Mouse (Mus musculus): ENCODE results near the gene Slc10a1. TPM values are rescaled to one million over a fixed set of nuclear protein-coding genes. Genes with fewer than 3 reads are reported as not detected.

Slc10a1 gene
- total RNA-seq, 4 experiments from 2014 or later = 0.16 TPM; not detected in 3

DNA sequence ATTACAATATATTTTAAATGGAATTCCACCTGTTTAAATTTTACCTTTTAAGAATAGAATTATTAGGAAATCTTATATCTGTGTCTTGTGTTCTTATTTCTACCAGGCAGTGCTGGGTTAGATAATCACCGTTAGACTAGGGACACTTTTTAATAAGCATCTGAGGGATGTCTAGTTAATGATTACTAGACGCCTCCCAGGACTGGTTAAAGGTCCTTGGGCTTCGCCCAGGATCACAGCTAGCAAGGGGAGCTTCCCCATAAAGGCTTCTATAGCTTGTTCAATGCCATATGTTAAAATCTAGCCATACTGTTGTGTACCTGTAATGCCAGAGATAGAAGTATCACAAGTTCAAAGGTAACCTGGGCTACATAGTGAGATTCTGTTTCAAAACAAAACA, 39.6 kb downstream of the Slc10a1 start:
- no peak for DNase-seq (ENCODE audit: low spot score in 2 of 2)

DNA sequence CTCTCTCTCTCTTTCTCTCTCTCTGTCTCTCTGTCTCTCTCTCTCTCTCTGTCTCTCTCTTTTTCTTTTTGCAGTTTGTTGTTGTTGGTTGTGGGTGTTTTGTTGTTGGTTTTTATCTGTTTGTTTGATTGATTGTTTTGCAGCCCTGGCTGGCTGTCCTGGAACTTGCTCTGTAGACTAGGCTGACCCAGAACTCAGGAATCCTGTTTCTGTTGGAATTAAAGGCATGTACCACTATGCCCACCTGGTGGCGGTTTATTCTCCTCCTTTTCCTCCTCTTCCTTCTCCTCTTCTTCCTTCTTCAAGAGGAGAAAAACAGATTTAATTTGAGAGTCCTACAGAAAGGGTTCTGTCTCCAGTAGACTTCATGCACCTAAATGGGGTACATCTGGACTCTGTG, 41.0 kb downstream of the Slc10a1 start:
- DNase-seq (ENCODE audit: low spot score in 2 of 2) = no peak

DNA sequence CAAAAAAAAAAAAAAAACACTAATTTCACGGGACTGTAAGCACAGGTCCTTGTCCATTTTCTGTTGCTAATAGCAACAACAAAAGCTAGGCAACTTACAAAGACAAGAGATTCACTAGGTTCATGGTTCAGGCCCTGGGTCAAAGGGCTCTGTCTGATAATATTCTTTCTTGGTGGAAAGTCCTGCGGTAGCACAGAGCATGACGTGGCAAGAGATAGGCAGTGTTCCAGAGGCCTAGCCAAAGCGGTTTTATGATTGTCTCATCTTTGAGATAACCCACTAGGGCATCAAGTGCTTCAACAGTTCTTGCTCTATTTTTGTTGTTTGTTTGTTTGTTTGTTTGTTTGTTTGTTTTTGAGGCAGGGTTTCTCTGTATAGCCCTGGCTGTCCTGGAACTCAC, 42.0 kb downstream of the Slc10a1 start:
- no peak for DNase-seq (ENCODE audit: low spot score in 2 of 2)

DNA sequence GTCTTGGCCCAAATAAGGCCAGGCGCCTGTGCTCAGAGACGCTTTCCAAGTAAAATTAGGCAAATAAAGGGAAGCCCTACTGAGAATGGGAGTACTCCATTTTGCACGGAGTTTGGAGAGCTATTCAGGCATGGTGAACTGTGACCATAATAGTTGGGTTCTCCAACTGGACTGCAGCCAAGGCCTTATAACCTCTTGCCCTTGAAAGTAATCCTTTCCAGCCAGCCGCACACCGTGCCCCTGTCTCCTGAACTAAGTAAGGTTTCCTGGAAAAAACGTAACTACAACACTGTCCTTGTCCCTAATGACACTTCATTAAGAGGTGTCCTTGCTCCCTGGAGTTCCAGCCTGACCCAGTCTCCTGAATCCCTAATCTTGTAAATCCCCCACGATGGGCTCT, 42.6 kb downstream of the Slc10a1 start:
- no peak for DNase-seq (ENCODE audit: low spot score in 2 of 2)

DNA sequence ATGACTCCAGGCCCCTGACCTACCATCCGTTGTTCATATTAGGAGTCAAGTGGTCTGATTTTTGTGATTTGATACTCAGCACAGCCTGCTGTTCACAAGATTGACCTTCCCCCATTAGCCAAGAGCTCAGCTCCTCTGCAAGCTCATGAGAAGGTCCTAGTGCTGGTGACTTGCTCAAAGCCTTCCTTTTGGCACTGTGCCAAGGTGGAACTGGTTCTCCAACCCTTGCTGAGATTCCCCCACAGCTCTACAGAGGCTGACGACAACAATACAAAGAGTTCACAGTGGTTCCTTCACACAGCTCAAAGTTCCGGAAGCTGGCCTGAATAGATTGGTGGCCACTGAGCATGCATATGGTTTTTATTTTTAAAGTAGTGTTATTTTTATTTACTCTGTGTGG, 44.3 kb downstream of the Slc10a1 start:
- no peak for DNase-seq (ENCODE audit: low spot score in 2 of 2)

DNA sequence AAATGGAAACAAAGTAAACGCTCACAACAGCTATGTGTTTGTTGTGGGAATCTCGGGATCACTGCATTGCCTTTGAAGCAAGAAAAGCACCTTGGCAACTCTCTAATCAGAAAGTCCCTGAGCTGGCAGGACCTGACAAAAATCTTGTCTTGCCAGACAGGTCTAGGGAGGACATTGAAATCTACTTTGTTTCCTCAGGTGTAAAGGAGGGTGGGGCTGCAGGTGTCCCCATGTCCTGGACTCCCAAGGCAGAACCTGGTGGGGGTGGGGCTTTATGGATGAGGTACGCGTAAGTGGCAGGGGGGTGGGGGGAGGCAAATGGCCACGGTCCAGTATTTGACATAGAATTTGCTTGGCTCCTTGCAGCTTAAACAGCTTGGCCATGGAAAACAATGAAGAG, 44.9 kb downstream of the Slc10a1 start:
- no peak for DNase-seq (ENCODE audit: low spot score in 2 of 2)

DNA sequence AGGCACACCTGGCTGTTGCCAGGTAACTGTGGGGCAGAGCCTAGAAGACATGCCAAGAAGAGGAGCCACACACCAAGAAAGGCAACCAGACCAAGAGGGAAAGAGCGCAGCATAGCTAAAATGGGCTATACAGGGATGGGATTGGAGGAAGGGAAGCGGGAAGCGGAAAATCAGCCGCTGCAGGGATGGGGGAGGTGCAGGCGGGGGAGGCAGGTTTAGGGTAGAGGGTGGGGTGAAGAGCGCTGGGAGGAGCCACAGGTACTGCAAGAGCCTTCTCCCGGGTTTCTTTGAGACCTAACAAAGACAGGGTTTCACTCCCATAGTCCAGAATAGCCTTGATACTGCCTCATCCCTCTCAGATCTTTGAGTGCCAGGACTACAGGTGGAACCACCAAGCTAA, 45.6 kb downstream of the Slc10a1 start:
- no peak for DNase-seq (ENCODE audit: low spot score in 2 of 2)

DNA sequence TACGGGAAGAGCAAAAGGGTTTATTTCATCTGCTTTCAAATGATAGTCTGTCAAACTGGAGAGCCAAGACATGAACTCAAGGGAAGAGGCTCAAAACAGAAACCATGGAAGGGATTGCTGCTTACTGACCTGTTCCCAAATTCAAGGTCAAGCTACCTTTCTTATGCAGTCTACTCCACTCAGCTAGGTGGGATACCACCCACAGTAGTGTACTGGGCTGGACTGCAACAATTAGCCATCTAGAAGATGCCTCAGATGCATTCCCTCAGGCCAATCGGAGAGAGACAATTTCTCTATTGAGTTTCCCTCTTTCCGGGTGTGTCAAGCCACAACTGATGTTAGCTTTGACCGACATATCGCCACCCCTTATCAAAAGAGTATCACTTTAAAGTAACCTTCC, 47.2 kb downstream of the Slc10a1 start:
- no peak for DNase-seq (ENCODE audit: low spot score in 2 of 2)

DNA sequence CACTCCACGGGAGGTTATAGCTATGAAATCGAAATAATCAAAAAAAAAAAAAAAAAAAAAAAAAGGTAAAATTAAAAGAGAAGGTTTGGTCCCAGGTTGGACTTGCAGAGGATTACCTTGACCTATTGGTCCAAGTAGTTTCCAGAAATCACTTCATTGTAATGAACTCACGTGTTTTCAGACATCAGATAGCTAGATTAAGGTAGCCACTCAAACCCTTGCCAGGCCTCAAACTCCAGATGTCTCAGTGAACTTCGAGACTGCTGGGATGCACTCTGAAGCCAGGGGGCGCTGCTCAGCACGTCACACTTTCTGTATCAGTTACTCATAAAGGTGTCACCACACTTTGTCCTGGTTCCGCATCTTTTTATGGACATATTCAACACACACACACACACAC, 50.7 kb downstream of the Slc10a1 start:
- DNase-seq (ENCODE audit: low spot score in 2 of 2) = no peak

DNA sequence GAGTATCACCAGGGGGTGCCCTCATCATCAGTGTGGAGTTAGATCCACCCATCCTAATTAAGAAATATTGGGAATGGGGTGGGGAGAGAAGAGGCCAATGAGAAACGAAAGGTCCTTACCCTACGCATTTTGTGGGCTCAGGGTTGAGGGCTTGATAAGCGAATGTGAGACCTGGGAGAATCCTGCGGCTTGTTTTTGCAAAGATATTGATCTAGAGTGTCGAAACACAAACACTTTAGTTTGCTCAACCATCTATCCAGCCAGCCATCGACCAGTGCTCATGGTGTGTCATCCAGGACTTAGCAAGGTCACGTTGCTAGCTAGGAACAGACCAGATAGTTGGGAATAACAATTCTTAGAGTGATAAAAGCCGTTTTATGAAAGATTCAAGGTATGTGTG, 58.9 kb downstream of the Slc10a1 start:
- no peak for DNase-seq (ENCODE audit: low spot score in 2 of 2)

Other genes with a start within 250 kb of the Slc10a1 start
- gene Ccdc177, start 208.0 kb downstream of the Slc10a1 start, total RNA-seq (2022) = not detected
- 10 to 100 TPM; 39.3 to 51.9 (median 44.3) TPM for gene Susd6, start 178.2 kb downstream of the Slc10a1 start, total RNA-seq (2022)
- gene Srsf5, start 23.2 kb downstream of the Slc10a1 start, total RNA-seq (2022) = 100 to 1,000 TPM in 2 of 4 experiments, 10 to 100 TPM in 2; 48.9 to 134 (median 96.9) TPM
- 1 to 10 TPM in 3 of 4 experiments, under 1 TPM in 1; 0.73 to 2.6 (median 1.8) TPM for gene Smoc1, start 58.1 kb upstream of the Slc10a1 start, total RNA-seq (2022)